Mouse (Mus musculus) heart, postnatal 0 days (tissue): ENCODE data around the gene Mif4gd.

Experiments used
- CTCF ChIP-seq: IDR thresholded peaks from 2 replicates; pipeline ENCODE4 v1.5.1; 2016; ENCODE audit warnings: antibody characterized with exemption, control low read depth, low read depth
- EP300 ChIP-seq: IDR thresholded peaks from 2 replicates; pipeline ENCODE4 v1.6.1; 2016; ENCODE audit warnings: antibody characterized with exemption, low read depth

GRCm38 (mm10) chr11:115582913-115583606 is 29.7 kb downstream of the Mif4gd start:
- no peak for TF ChIP-seq CTCF
- TF ChIP-seq EP300, result no peak
